Mouse (Mus musculus) heart, embryonic 16.5 days (tissue): ENCODE measurements at regions not wholly inside any gene's neighbourhood (a gene's known extent, or its start where the extent isn't known, plus 50 kb on each side); places are given as distances from the start of the nearest gene placed in this dataset.
"Not testable (repeated sequence)": the region's sequence is repeated elsewhere in the genome, so short reads cannot be mapped to it uniquely, and the experiment has no call there.

Experiments used
- ATAC-seq: fragments of 200-750 bp; cut with Nextera tagmentation; replicated peaks from 2 replicates; pipeline ENCODE4 v1.8.0; 2017; ENCODE audit warnings: moderate number of reproducible peaks; ENCODE audit not compliant: insufficient read depth, low FRiP score; ENCODE audit errors: extremely low read depth
- H3K27ac ChIP-seq: fragments of 300-500 bp; sonication (generic); 2 replicates; pipeline ENCODE4 v1.5.1; 2014; ENCODE audit warnings: mild to moderate bottlenecking, low read length, control low read depth, moderate library complexity
- H3K27me3 ChIP-seq: fragments of 300-500 bp; sonication (generic); 2 replicates; pipeline ENCODE4 v1.6.1; 2014; ENCODE audit warnings: low read length, mixed read lengths; ENCODE audit not compliant: control insufficient read depth, insufficient read depth
- H3K36me3 ChIP-seq: fragments of 300-500 bp; sonication (generic); 2 replicates; pipeline ENCODE4 v1.6.1; 2014; ENCODE audit not compliant: control insufficient read depth, insufficient read depth
- H3K4me1 ChIP-seq: fragments of 300-500 bp; sonication (generic); 2 replicates; pipeline ENCODE4 v1.6.1; 2014; ENCODE audit warnings: low read length, mixed read lengths; ENCODE audit not compliant: control insufficient read depth, insufficient read depth
- H3K4me2 ChIP-seq: fragments of 300-500 bp; sonication (generic); 2 replicates; pipeline ENCODE4 v1.6.1; 2014; ENCODE audit warnings: low read depth, mild to moderate bottlenecking, control low read depth, low read length
- H3K4me3 ChIP-seq: fragments of 300-500 bp; sonication (generic); 2 replicates; pipeline ENCODE4 v1.5.1; 2014; ENCODE audit warnings: mild to moderate bottlenecking, control low read depth, low read length
- H3K9ac ChIP-seq: fragments of 300-500 bp; sonication (generic); 2 replicates; pipeline ENCODE4 v1.6.1; 2014; ENCODE audit warnings: low read length, control low read depth
- H3K9me3 ChIP-seq: fragments of 300-500 bp; sonication (generic); replicated peaks from 2 replicates; pipeline ENCODE4 v1.6.1; 2016; ENCODE audit warnings: low read length; ENCODE audit not compliant: control insufficient read depth
- WGBS: fragments of 180-500 bp; shearing (Covaris S2); extraction: QIAGEN DNeasy Blood & Tissue Kit; methylation state at CpG from one replicate; pipeline ENCODE4 v1.1.7; 2014; 5-methylcytosine and 5-hydroxymethylcytosine counted together

GRCm38 (mm10) chr3:118194754-118195153 lies 326.0 kb upstream of the Snx7 start:
- Histone ChIP-seq H3K9ac (no peak overlapping the region), H3K27ac (no peak overlapping the region)
- ATAC-seq = no peak

GRCm38 (mm10) chr3:118189382-118189781 lies 320.6 kb upstream of the Snx7 start:
- Histone ChIP-seq H3K9ac (no peak overlapping the region), H3K36me3 (no peaks in the 10 kb centered on the region), H3K9me3 (no peaks in the 10 kb centered on the region), H3K4me1 (peaks cover 9% of the 10 kb centered on the region), H3K27me3 (no peaks in the 10 kb centered on the region), H3K4me3 (no peak overlapping the region), H3K4me2 (no peak overlapping the region), H3K27ac (peak overlapping the region; percentile 45; the same call in 1 of the 2 replicates)
- ATAC-seq = peak; percentile 77; the same call in 1 of the 2 replicates

More at GRCm38 (mm10) chr3:118194754-118195153, 326.0 kb upstream of the Snx7 start:
- H3K36me3 ChIP-seq = no peaks in the 10 kb centered on the region
- WGBS = 80% methylated on average over 1 of the region's 1 CpGs
- H3K9me3 ChIP-seq = no peaks in the 10 kb centered on the region
- H3K27me3 ChIP-seq = no peaks in the 10 kb centered on the region
- H3K4me1 ChIP-seq = no peaks in the 10 kb centered on the region
- H3K4me2 ChIP-seq = no peak overlapping the region
- no peak overlapping the region for H3K4me3 ChIP-seq

- no peaks in the 10 kb centered on the region for H3K27me3 ChIP-seq
- WGBS = 69% methylated on average over 2 of the region's 2 CpGs
- ATAC-seq = no peak
- H3K4me3 ChIP-seq = no peak overlapping the region
- H3K9me3 ChIP-seq = no peaks in the 10 kb centered on the region
- H3K4me2 ChIP-seq = no peak overlapping the region
- H3K9ac ChIP-seq = no peak overlapping the region
- no peaks in the 10 kb centered on the region for H3K4me1 ChIP-seq
- H3K27ac ChIP-seq = no peak overlapping the region
- H3K36me3 ChIP-seq = no peaks in the 10 kb centered on the region
These were observed 308.7 kb upstream of the Snx7 start for GRCm38 (mm10) chr3:118177446-118177845.

- no peak overlapping the region for H3K9ac ChIP-seq
- H3K36me3 ChIP-seq = no peaks in the 10 kb centered on the region
- no peaks in the 10 kb centered on the region for H3K4me1 ChIP-seq
- no peaks in the 10 kb centered on the region for H3K9me3 ChIP-seq
- WGBS = 72% methylated on average over 2 of the region's 2 CpGs
- no peaks in the 10 kb centered on the region for H3K27me3 ChIP-seq
- ATAC-seq = no peak
- H3K27ac ChIP-seq = no peak overlapping the region
- no peak overlapping the region for H3K4me2 ChIP-seq
- H3K4me3 ChIP-seq = no peak overlapping the region
These were observed 294.2 kb upstream of the Snx7 start for GRCm38 (mm10) chr3:118162916-118163315.

- 91% methylated on average over 1 of the region's 1 CpGs for WGBS
- Histone ChIP-seq H3K4me2 (no peak overlapping the region), H3K9ac (no peak overlapping the region), H3K4me3 (no peak overlapping the region), H3K9me3 (no peaks in the 10 kb centered on the region), H3K36me3 (no peaks in the 10 kb centered on the region), H3K4me1 (0 out of 2 replicates have a peak, but pooled peaks cover 3% of the 10 kb centered on the region), H3K27ac (no peak overlapping the region), H3K27me3 (no peaks in the 10 kb centered on the region)
- ATAC-seq = no peak
These were observed 276.1 kb upstream of the Snx7 start for GRCm38 (mm10) chr3:118144788-118145187.

GRCm38 (mm10) chr3:118141731-118142130 lies 273.0 kb upstream of the Snx7 start:
- WGBS = 76% methylated on average over 8 of the region's 8 CpGs
- Histone ChIP-seq H3K27me3 (no peaks in the 10 kb centered on the region), H3K4me2 (no peak overlapping the region), H3K9me3 (no peaks in the 10 kb centered on the region), H3K9ac (no peak overlapping the region), H3K27ac (no peak overlapping the region), H3K4me1 (0 out of 2 replicates have a peak, but pooled peaks cover 3% of the 10 kb centered on the region), H3K4me3 (no peak overlapping the region), H3K36me3 (no peaks in the 10 kb centered on the region)
- ATAC-seq = no peak

GRCm38 (mm10) chr3:118140108-118140507 lies 271.4 kb upstream of the Snx7 start:
- H3K9ac ChIP-seq = no peak overlapping the region
- whole genome bisulfite sequencing = 81% methylated on average over 2 of the region's 2 CpGs
- no peaks in the 10 kb centered on the region for H3K9me3 ChIP-seq
- no peaks in the 10 kb centered on the region for H3K27me3 ChIP-seq
- H3K27ac ChIP-seq = no peak overlapping the region
- no peak overlapping the region for H3K4me2 ChIP-seq
- H3K4me1 ChIP-seq = 0 out of 2 replicates have a peak, but pooled peaks cover 3% of the 10 kb centered on the region
- no peak for ATAC-seq
- no peak overlapping the region for H3K4me3 ChIP-seq
- no peaks in the 10 kb centered on the region for H3K36me3 ChIP-seq

- ATAC-seq, H3K27me3 ChIP-seq: not testable (repeated sequence)
- 44% methylated on average over 1 of the region's 1 CpGs for WGBS
These were observed 259.6 kb upstream of the Snx7 start for GRCm38 (mm10) chr3:118128349-118128748.

GRCm38 (mm10) chr3:118102635-118103034 lies 233.9 kb upstream of the Snx7 start:
- Histone ChIP-seq H3K27me3 (no peaks in the 10 kb centered on the region), H3K9me3 (no peaks in the 10 kb centered on the region), H3K4me3 (no peak overlapping the region), H3K36me3 (no peaks in the 10 kb centered on the region), H3K4me1 (no peaks in the 10 kb centered on the region), H3K4me2 (no peak overlapping the region), H3K9ac (no peak overlapping the region), H3K27ac (no peak overlapping the region)
- no peak for ATAC-seq
- WGBS = 72% methylated on average over 4 of the region's 4 CpGs

More at GRCm38 (mm10) chr3:118128349-118128748, 259.6 kb upstream of the Snx7 start:
- not testable (repeated sequence) for H3K27ac ChIP-seq, H3K4me3 ChIP-seq, H3K4me1 ChIP-seq, H3K4me2 ChIP-seq, H3K9ac ChIP-seq, H3K36me3 ChIP-seq, H3K9me3 ChIP-seq
